In genomic region chr3:122296979-122297378, GRCm38 (mm10) we compare ENCODE assay signal across 15 mouse cellular contexts. TPM values are rescaled to one million over a fixed set of nuclear protein-coding genes. Genes with fewer than 3 reads are reported as not detected.
A peak's percentile ranks its signal among the peaks of the same experiment; 100 is the strongest.
DNase-seq lines count a peak whose midpoint lies in the region; ATAC-seq lines count a peak whose summit lies in the region.
"Had no signal": no experiment of that assay in that cellular context is flagged by ENCODE, and none has a peak within 500 bp of the region (broad histone marks: within the 10 kb centered on the region; RNA-seq: fewer than 3 reads in every experiment).

No protein-coding gene starts in this region.

- 69% methylated on average over 5 of the region's 5 CpGs for WGBS in forebrain, embryonic 11.5 days

- peaks cover 14% of the 10 kb centered on the region; the same call in 1 of the 2 replicates for H3K4me1 ChIP-seq in forebrain, embryonic 11.5 days (replicated peaks; ENCODE audit: control insufficient read depth, insufficient read depth, low read length)

- ATAC-seq in forebrain, embryonic 11.5 days (replicated peaks; ENCODE audit: low FRiP score): no peak
- ATAC-seq: forebrain, embryonic 16.5 days; lung, postnatal 0 days; Patski had no signal

- H3K27me3 ChIP-seq in forebrain, embryonic 11.5 days (ENCODE audit: control insufficient read depth, insufficient read depth, low read length): no peaks in the 10 kb centered on the region
- H3K27me3 ChIP-seq: Patski had no signal

- H3K4me2 ChIP-seq in forebrain, embryonic 11.5 days (ENCODE audit: low read depth, low read length, severe bottlenecking): no peak overlapping the region

- H3K27ac ChIP-seq in forebrain, embryonic 11.5 days (ENCODE audit: low read depth, low read length): no peak overlapping the region
- H3K27ac ChIP-seq: hindbrain, embryonic 10.5 days had no signal

- no peak overlapping the region for H3K9ac ChIP-seq in forebrain, embryonic 11.5 days (ENCODE audit: low read length)

- peak; percentile 76 to 77 for DNase-seq in cerebellum, postnatal 10 days
- no peak for DNase-seq in cerebellum, adult 18-20 months
- peak; percentile 22 for DNase-seq in lung, postnatal 36 days
- DNase-seq in lung, postnatal 4 days: no peak
- peak; percentile 62 for DNase-seq in adrenal gland, postnatal 25 days
- peak; percentile 76 for DNase-seq in retina, postnatal 1 day
- DNase-seq in forebrain, embryonic 11.5 days (ENCODE audit: low spot score): no peak
- no peak for DNase-seq in right cerebral cortex, postnatal 25 days
- DNase-seq: B cell, adult 2 months; layer of hippocampus, adult 9-11 months; right cerebral cortex, adult 18-20 months had no signal

- H3K9me3 ChIP-seq in forebrain, embryonic 11.5 days (ENCODE audit: control insufficient read depth, low read length): no peaks in the 10 kb centered on the region
- H3K9me3 ChIP-seq: hindbrain, embryonic 10.5 days had no signal

- no peaks in the 10 kb centered on the region for H3K36me3 ChIP-seq in forebrain, embryonic 11.5 days (ENCODE audit: control insufficient read depth, insufficient read depth, low read length)
- H3K36me3 ChIP-seq: hindbrain, embryonic 10.5 days had no signal

- H3K4me3 ChIP-seq in forebrain, embryonic 11.5 days (ENCODE audit: low read depth, low read length): no peak overlapping the region
- H3K4me3 ChIP-seq: hindbrain, embryonic 10.5 days had no signal

RNA-seq across cellular contexts. Expression of gene Bcar3, which starts 3.0 kb away (rescaled TPM):
- 40.0 and 55.1 TPM in 2 replicates for total RNA-seq in adrenal gland, postnatal 25 days (2021)
- polyA plus RNA-seq in forebrain, embryonic 11.5 days (2014; fragmentation: Nextera tagmentation; extraction: Ambion mirVana): 12.5 and 14.5 TPM in 2 replicates

RNA-seq across cellular contexts. Expression of gene Dnttip2, which starts 22.8 kb away (rescaled TPM):
- total RNA-seq in adrenal gland, postnatal 25 days (2021): 41.9 and 43.5 TPM in 2 replicates
- 85.2 and 92.3 TPM in 2 replicates for polyA plus RNA-seq in forebrain, embryonic 11.5 days (2014; fragmentation: Nextera tagmentation; extraction: Ambion mirVana)

RNA-seq across cellular contexts. Expression of gene Gclm, which starts 51.6 kb away (rescaled TPM):
- 69.9 and 101 TPM in 2 replicates for total RNA-seq in adrenal gland, postnatal 25 days (2021)
- 64.6 and 72.1 TPM in 2 replicates for polyA plus RNA-seq in forebrain, embryonic 11.5 days (2014; fragmentation: Nextera tagmentation; extraction: Ambion mirVana)

Comparison
In these comparisons a context has a peak if more than half of its experiments do, and no peak if none do; other contexts are left out.
1. DNase-seq: peak in cerebellum, postnatal 10 days (2 of 2), lung, postnatal 36 days (single experiment), adrenal gland, postnatal 25 days (single experiment) and retina, postnatal 1 day (single experiment); none in cerebellum, adult 18-20 months (0 of 2), lung, postnatal 4 days (0 of 2), forebrain, embryonic 11.5 days (single experiment) and right cerebral cortex, postnatal 25 days (single experiment).